Mouse (Mus musculus): ENCODE measurements around the gene Xcr1. TPM values are rescaled to one million over a fixed set of nuclear protein-coding genes. Genes with fewer than 3 reads are reported as not detected.

The Xcr1 gene
- total and polyA plus RNA-seq, 3 experiments = 0.10 to 0.20 (median 0.10) TPM

DNA sequence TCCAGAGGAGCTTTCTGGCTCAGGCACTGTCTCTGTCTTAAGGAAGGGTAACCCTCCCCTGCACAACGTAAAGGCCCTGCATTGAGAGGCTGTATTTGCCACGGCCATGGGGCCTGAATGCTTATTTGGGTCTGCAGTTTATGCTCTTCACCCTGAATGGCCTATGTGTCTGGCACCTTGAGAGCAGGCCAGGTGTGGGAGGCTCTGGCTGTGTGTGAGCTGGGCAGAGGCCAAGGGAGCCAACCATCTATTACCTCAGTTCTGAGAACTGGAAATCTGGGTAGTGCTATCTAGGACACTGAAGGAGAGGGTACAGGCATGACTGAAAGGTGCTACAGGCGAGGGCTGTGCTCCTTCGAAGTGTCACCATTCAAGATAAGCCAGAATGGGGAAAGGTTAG, 47.0 kb downstream of the Xcr1 start:
- no peak for DNase-seq

DNA sequence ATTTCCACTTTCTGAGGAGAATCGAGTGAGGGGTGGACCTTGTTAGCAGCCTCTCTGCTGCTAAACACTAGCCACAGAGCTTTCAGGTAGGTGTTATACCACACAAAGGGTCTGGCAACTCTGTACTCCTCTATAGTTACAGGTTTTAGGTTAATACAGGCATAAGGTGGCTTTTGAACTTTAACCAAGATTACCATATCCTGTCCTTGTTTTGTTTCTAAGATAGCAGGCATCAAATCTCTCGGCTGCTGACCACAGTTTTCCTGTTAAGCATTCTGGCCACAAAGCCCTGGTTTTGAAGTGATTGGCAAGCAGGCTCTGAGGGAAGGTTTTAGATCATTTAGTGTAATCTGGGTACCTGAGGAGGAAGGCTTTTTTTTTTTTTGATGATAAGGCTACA, 47.5 kb downstream of the Xcr1 start:
- DNase-seq = no peak

DNA sequence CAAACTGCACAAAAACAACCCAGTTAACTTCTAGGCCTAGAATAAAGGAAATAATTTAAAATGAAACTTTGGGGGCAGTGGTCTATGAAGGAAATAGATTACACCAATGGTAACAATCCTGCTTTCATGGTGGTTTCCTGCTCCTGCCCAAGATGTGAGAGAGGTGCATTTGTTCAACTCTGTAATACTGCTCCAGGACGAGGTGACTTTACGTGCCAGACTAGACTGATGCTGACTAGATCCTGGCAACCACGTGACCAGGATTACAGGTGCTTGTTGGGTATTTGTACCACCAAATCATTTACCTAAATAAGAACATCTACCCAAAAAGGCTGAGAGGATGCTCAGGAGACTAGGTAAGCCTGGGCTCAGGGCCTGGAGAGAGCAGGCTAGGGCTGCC, 50.0 kb downstream of the Xcr1 start:
- no peak for DNase-seq

DNA sequence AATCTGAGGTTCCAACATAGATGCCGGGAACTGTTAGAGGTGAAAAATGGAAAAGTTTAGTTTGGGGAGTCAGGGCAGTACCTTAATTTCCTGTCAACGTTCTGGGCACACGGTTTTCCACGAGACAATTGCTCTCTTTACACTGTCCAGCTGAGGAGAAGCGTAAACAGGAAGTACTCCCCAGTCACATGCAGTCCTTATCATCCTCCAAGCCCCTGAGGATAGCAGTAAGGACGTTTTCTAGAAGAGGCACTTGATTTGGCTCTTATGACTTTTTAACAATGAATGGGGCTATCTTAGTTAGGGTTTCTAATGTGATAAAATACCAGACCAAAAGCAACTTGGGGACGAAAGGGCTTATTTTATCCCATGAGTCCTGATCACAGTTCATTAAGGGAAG, 53.2 kb downstream of the Xcr1 start:
- DNase-seq = no peak

- DNase-seq = no peak
Measured at GRCm38 (mm10) chr9:123806267-123806666, 55.6 kb downstream of the Xcr1 start, which contains the start of gene Cxcr6. Gene Cxcr6, plus strand, starts transcription at chr9:123806475.

DNA sequence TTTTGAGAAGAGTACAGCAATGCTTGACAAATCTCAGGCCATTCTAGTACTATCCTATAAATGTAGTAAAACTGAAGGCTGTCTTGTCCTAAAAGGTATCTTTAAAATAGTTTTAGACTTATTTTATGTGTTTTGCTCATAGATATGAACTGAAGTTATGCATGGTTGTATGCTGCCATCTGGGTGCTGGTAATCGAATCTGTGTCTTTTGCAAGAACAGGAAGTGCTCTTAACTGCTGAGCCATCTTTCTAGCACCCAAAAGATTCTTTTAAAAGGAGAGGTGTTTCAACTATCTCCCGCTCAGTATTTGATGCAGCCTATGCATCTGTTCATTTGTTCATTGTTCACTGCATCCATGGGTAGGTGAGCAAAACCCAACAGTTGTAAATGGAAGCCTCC, 56.6 kb downstream of the Xcr1 start:
- no peak for DNase-seq

GRCm38 (mm10) chr9:123802896-123803295, 58.9 kb downstream of the Xcr1 start:
- DNase-seq = no peak

GRCm38 (mm10) chr9:123802421-123802820, 59.4 kb downstream of the Xcr1 start:
- no peak for DNase-seq

Other genes with a start within 250 kb of the Xcr1 start
- gene Slc6a20b, start 229.5 kb downstream of the Xcr1 start, total RNA-seq (2021) = under 1 TPM in 1 of 2 experiments, not detected in 1; 0.10 TPM
- not detected in 2 replicates for gene Slc6a20b, start 229.5 kb downstream of the Xcr1 start, polyA plus RNA-seq (2012; rRNA removed)
- not detected for gene Ccr9, start 183.6 kb downstream of the Xcr1 start, total RNA-seq (2021)
- gene Ccr9, start 183.6 kb downstream of the Xcr1 start, polyA plus RNA-seq (2012; rRNA removed) = 0.04 and 0.20 TPM in 2 replicates
- gene Slc6a20a, start 183.1 kb downstream of the Xcr1 start, total RNA-seq (2021) = under 1 TPM in 1 of 2 experiments, not detected in 1; 0.29 TPM
- 0.09 and 0.44 TPM in 2 replicates for gene Slc6a20a, start 183.1 kb downstream of the Xcr1 start, polyA plus RNA-seq (2012; rRNA removed)
- gene Lztfl1, start 144.3 kb downstream of the Xcr1 start, total RNA-seq (2021) = 10 to 100 TPM; 44.7 to 55.5 TPM
- gene Lztfl1, start 144.3 kb downstream of the Xcr1 start, polyA plus RNA-seq (2012; rRNA removed) = 0.74 and 1.1 TPM in 2 replicates
- under 1 TPM in 1 of 2 experiments, not detected in 1; 0.21 TPM for gene Cxcr6, start 55.6 kb downstream of the Xcr1 start, total RNA-seq (2021)
- gene Cxcr6, start 55.6 kb downstream of the Xcr1 start, polyA plus RNA-seq (2012; rRNA removed) = 0.20 TPM in 1 of 2 replicates, not detected in the other
- gene Fyco1, start 10.1 kb downstream of the Xcr1 start, total RNA-seq (2021) = 10 to 100 TPM; 37.1 to 41.1 TPM
- gene Fyco1, start 10.1 kb downstream of the Xcr1 start, polyA plus RNA-seq (2012; rRNA removed) = 5.9 and 9.7 TPM in 2 replicates
- 1 to 10 TPM; 1.3 to 1.9 TPM for gene Ccr1, start 106.7 kb upstream of the Xcr1 start, total RNA-seq (2021)
- 0.82 and 0.88 TPM in 2 replicates for gene Ccr1, start 106.7 kb upstream of the Xcr1 start, polyA plus RNA-seq (2012; rRNA removed)
- gene Ccr1l1, start 116.4 kb upstream of the Xcr1 start, total RNA-seq (2021) = not detected
- not detected in 2 replicates for gene Ccr1l1, start 116.4 kb upstream of the Xcr1 start, polyA plus RNA-seq (2012; rRNA removed)
- not detected for gene Ccr3, start 159.9 kb upstream of the Xcr1 start, total RNA-seq (2021)
- gene Ccr3, start 159.9 kb upstream of the Xcr1 start, polyA plus RNA-seq (2012; rRNA removed) = not detected in 2 replicates
- 1 to 10 TPM in 1 of 2 experiments, under 1 TPM in 1; 0.95 to 4.4 TPM for gene Ccr2, start 239.9 kb upstream of the Xcr1 start, total RNA-seq (2021)
- 0.43 and 0.55 TPM in 2 replicates for gene Ccr2, start 239.9 kb upstream of the Xcr1 start, polyA plus RNA-seq (2012; rRNA removed)

Data from adrenal gland, adult 2 months (tissue).